Comparison of ENCODE assay signal across 17 mouse cellular contexts in genomic region chr7:126026600-126026999, GRCm38 (mm10). TPM values are rescaled to one million over a fixed set of nuclear protein-coding genes. Genes with fewer than 3 reads are reported as not detected.
DNase-seq lines count a peak whose midpoint lies in the region; ATAC-seq and TF ChIP-seq lines count a peak whose summit lies in the region.
"Had no signal": no experiment of that assay in that cellular context is flagged by ENCODE, and none has a peak within 500 bp of the region (broad histone marks: within the 10 kb centered on the region; RNA-seq: fewer than 3 reads in every experiment).

No protein-coding gene starts in this region.

- ATAC-seq in intestine, postnatal 0 days, result no peak
- ATAC-seq in intestine, embryonic 16.5 days, result no peak
- ATAC-seq: forebrain, embryonic 15.5 days had no signal

- DNase-seq in lung, postnatal 36 days, result peak; percentile 7
- no peak for DNase-seq in lung, adult 18-20 months
- DNase-seq in splenic B cell, adult 2 months (ENCODE audit: low read depth, low spot score), result peak; percentile 15
- no peak for DNase-seq in thymus, adult 18-20 months
- DNase-seq: adrenal gland, adult 8-10 months; cerebellum, adult 11 months; gastrocnemius, postnatal 14 days; kidney, adult 2 months; right cerebral cortex, postnatal 4 days; thymus, postnatal 14 days had no signal

- 65% methylated on average over 5 of the region's 5 CpGs for WGBS in intestine, postnatal 0 days
- 62% methylated on average over 5 of the region's 5 CpGs for WGBS in intestine, embryonic 16.5 days
- 57% methylated on average over 5 of the region's 5 CpGs for WGBS in bone marrow, adult 2 months

- H3K27me3 ChIP-seq in intestine, postnatal 0 days (replicated peaks; ENCODE audit: control insufficient read depth, insufficient read depth, low read length), result no peaks in the 10 kb centered on the region
- H3K27me3 ChIP-seq in intestine, embryonic 16.5 days (replicated peaks; ENCODE audit: control insufficient read depth, insufficient read depth, low read length), result no peaks in the 10 kb centered on the region
- no peaks in the 10 kb centered on the region for H3K27me3 ChIP-seq in splenic B cell, adult 2 months (ENCODE audit: control insufficient read depth, insufficient read depth, low read length, poor library complexity, severe bottlenecking)
- H3K27me3 ChIP-seq: forebrain, embryonic 15.5 days had no signal

- H3K4me1 ChIP-seq in intestine, postnatal 0 days (replicated peaks; ENCODE audit: control insufficient read depth, insufficient read depth, low read length), result no peaks in the 10 kb centered on the region
- H3K4me1 ChIP-seq in intestine, embryonic 16.5 days (ENCODE audit: control insufficient read depth, insufficient read depth, low read length), result no peaks in the 10 kb centered on the region
- H3K4me1 ChIP-seq in bone marrow, adult 2 months (ENCODE audit: control insufficient read depth, insufficient read depth, low read length), result no peaks in the 10 kb centered on the region; the same call in 1 of the 2 replicates
- H3K4me1 ChIP-seq: limb, embryonic 10.5 days had no signal

- TF ChIP-seq POLR2A in bone marrow, adult 2 months (IDR thresholded peaks at IDR 0.05; ENCODE audit: borderline replicate concordance, control insufficient read depth, low read depth, low read length), result no peak

- H3K9me3 ChIP-seq in intestine, postnatal 0 days (ENCODE audit: control insufficient read depth), result no peaks in the 10 kb centered on the region
- no peaks in the 10 kb centered on the region for H3K9me3 ChIP-seq in intestine, embryonic 16.5 days (ENCODE audit: control insufficient read depth, low read length)
- H3K9me3 ChIP-seq: forebrain, embryonic 15.5 days; limb, embryonic 10.5 days had no signal

- no peak overlapping the region for H3K9ac ChIP-seq in intestine, postnatal 0 days (ENCODE audit: low read depth, low read length)
- H3K9ac ChIP-seq in intestine, embryonic 16.5 days (ENCODE audit: low read depth, low read length), result no peak overlapping the region
- H3K9ac ChIP-seq: forebrain, embryonic 15.5 days had no signal

- no peak overlapping the region for H3K4me3 ChIP-seq in intestine, postnatal 0 days (ENCODE audit: low read depth, low read length)
- H3K4me3 ChIP-seq in intestine, embryonic 16.5 days (ENCODE audit: low read length), result no peak overlapping the region
- H3K4me3 ChIP-seq in bone marrow, adult 2 months (replicated peaks; ENCODE audit: control insufficient read depth, low read depth, low read length), result no peak overlapping the region
- H3K4me3 ChIP-seq: forebrain, embryonic 15.5 days; limb, embryonic 10.5 days had no signal

- peak; percentile 60 for TF ChIP-seq CTCF in intestine, postnatal 0 days (IDR thresholded peaks at IDR 0.05; ENCODE audit: low read depth)
- TF ChIP-seq CTCF in bone marrow, adult 2 months (IDR thresholded peaks at IDR 0.05; ENCODE audit: control insufficient read depth, insufficient read depth, low read length), result no peak

- H3K36me3 ChIP-seq in intestine, postnatal 0 days (ENCODE audit: control insufficient read depth, insufficient read depth), result no peaks in the 10 kb centered on the region
- no peaks in the 10 kb centered on the region for H3K36me3 ChIP-seq in intestine, embryonic 16.5 days (ENCODE audit: control insufficient read depth, insufficient read depth, low read length)
- no peaks in the 10 kb centered on the region for H3K36me3 ChIP-seq in splenic B cell, adult 2 months (ENCODE audit: control insufficient read depth, insufficient read depth, low read length, poor library complexity, severe bottlenecking)
- H3K36me3 ChIP-seq: forebrain, embryonic 15.5 days; limb, embryonic 10.5 days had no signal

- no peak overlapping the region for H3K4me2 ChIP-seq in intestine, postnatal 0 days (replicated peaks; ENCODE audit: low read depth)
- no peak overlapping the region for H3K4me2 ChIP-seq in intestine, embryonic 16.5 days (ENCODE audit: low read depth, low read length)
- H3K4me2 ChIP-seq: forebrain, embryonic 15.5 days; heart, embryonic 11.5 days; midbrain, embryonic 11.5 days had no signal

- no peak overlapping the region for H3K27ac ChIP-seq in intestine, postnatal 0 days (ENCODE audit: low read depth, low read length)
- H3K27ac ChIP-seq in intestine, embryonic 16.5 days (ENCODE audit: low read length), result no peak overlapping the region
- H3K27ac ChIP-seq in bone marrow, adult 2 months (ENCODE audit: control insufficient read depth, insufficient read depth, low read depth, low read length, poor library complexity), result peak overlapping the region; percentile 79; the same call in 1 of the 2 replicates
- H3K27ac ChIP-seq: forebrain, embryonic 15.5 days; limb, embryonic 10.5 days had no signal

RNA-seq across cellular contexts. Expression of gene Gsg1l, which starts 55.6 kb away (rescaled TPM):
- 0.35 and 0.52 TPM in 2 replicates for polyA plus RNA-seq in intestine, postnatal 0 days (2015; fragmentation: Nextera tagmentation; extraction: Ambion mirVana)
- polyA plus RNA-seq in intestine, embryonic 16.5 days (2015; fragmentation: Nextera tagmentation; extraction: Ambion mirVana), result 0.48 and 0.69 TPM in 2 replicates
- not detected in 2 replicates for polyA plus RNA-seq in bone marrow, adult 2 months (2011; ENCODE audit: insufficient read depth, insufficient read length, low replicate concordance, missing spikeins)

Comparison
In these comparisons a context has a peak if more than half of its experiments do, and no peak if none do; other contexts are left out.
1. DNase-seq: peak in lung, postnatal 36 days (single experiment) and splenic B cell, adult 2 months (single experiment); none in lung, adult 18-20 months (0 of 2) and thymus, adult 18-20 months (0 of 2).